Mouse (Mus musculus) testis, adult 2 months (tissue): ENCODE results near the gene Accs.

Experiments
- CTCF ChIP-seq: fragments of 200-500 bp; IDR thresholded peaks from 2 replicates; pipeline ENCODE4 v1.5.1; 2012; ENCODE audit warnings: low read depth, mild to moderate bottlenecking, inconsistent platforms, low read length, moderate library complexity; ENCODE audit not compliant: control insufficient read depth, insufficient read depth, insufficient replicate concordance
- POLR2A ChIP-seq: fragments of 200-500 bp; IDR thresholded peaks from 2 replicates; pipeline ENCODE4 v1.6.1; 2012; ENCODE audit warnings: low read depth, mild to moderate bottlenecking, inconsistent platforms, low read length, moderate library complexity; ENCODE audit not compliant: control insufficient read depth

GRCm38 (mm10) chr2:93785432-93785798, 64.3 kb downstream of the Accs start:
- TF ChIP-seq CTCF: no peak
- no peak for TF ChIP-seq POLR2A
